Mouse (Mus musculus) hindbrain, embryonic 14.5 days (tissue): ENCODE measurements at regions not wholly inside any gene's neighbourhood (a gene's known extent, or its start where the extent isn't known, plus 50 kb on each side); places are given as distances from the start of the nearest gene placed in this dataset.

Experiments
- ATAC-seq: fragments of 200-750 bp; cut with Nextera tagmentation; 2 replicates; pipeline ENCODE4 v1.8.0; 2017; ENCODE audit warnings: moderate number of reproducible peaks, mild to moderate bottlenecking, moderate TSS enrichment, moderate library complexity; ENCODE audit not compliant: low FRiP score
- DNase-seq: peaks from one replicate; pipeline ENCODE4 v3.0.0-alpha.2; 2015; ENCODE audit warnings: low spot score
- H3K27ac ChIP-seq: fragments of 300-500 bp; sonication (generic); 2 replicates; pipeline ENCODE4 v1.5.1; 2014; ENCODE audit warnings: mild to moderate bottlenecking, moderate library complexity
- H3K27me3 ChIP-seq: fragments of 300-500 bp; sonication (generic); 2 replicates; pipeline ENCODE4 v1.6.1; 2014; ENCODE audit warnings: mild to moderate bottlenecking, low read length, mixed read lengths; ENCODE audit not compliant: control insufficient read depth, insufficient read depth
- H3K36me3 ChIP-seq: fragments of 300-500 bp; sonication (generic); replicated peaks from 2 replicates; pipeline ENCODE4 v1.6.1; 2014; ENCODE audit not compliant: control insufficient read depth, insufficient read depth
- H3K4me1 ChIP-seq: fragments of 300-500 bp; sonication (generic); replicated peaks from 2 replicates; pipeline ENCODE4 v1.6.1; 2014; ENCODE audit warnings: antibody characterized with exemption, low read length, mixed read lengths; ENCODE audit not compliant: control insufficient read depth, insufficient read depth
- H3K4me2 ChIP-seq: fragments of 300-500 bp; sonication (generic); replicated peaks from 2 replicates; pipeline ENCODE4 v1.6.1; 2014; ENCODE audit warnings: mild to moderate bottlenecking, moderate library complexity
- H3K4me3 ChIP-seq: fragments of 300-500 bp; sonication (generic); replicated peaks from 2 replicates; pipeline ENCODE4 v1.5.1; 2014; ENCODE audit warnings: mild to moderate bottlenecking, low read length
- H3K9ac ChIP-seq: fragments of 300-500 bp; sonication (generic); 2 replicates; pipeline ENCODE4 v1.6.1; 2014
- H3K9me3 ChIP-seq: fragments of 300-500 bp; sonication (generic); 2 replicates; pipeline ENCODE4 v1.6.1; 2016; ENCODE audit warnings: low read length; ENCODE audit not compliant: control insufficient read depth
- WGBS: fragments of 180-500 bp; shearing (Covaris S2); extraction: QIAGEN DNeasy Blood & Tissue Kit; methylation state at CpG from one replicate; pipeline ENCODE4 v1.1.7; 2014; 5-methylcytosine and 5-hydroxymethylcytosine counted together

DNA sequence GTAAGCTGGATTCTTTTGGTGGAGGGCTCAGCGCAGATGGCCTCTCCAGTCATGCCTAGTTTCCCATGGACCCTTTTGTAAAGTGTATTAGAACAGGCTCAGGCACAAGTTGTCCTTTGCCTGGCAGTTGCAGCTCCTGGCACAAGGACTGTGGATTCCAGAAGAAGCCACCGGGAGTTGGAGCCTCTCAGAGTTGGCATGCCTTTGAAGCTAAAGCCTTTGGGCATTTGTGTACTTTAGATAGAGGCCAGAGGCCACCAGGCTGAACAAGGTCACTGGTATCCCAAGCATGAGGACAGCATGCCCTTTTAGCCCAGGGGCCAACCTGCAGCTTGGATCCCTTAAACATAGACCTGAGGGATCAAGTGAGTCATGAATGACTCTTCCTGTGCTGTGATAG lies 223.9 kb upstream of the Mpped2 start:
- H3K36me3 ChIP-seq, result no peaks in the 10 kb centered on the region
- no peak overlapping the region for H3K4me3 ChIP-seq
- no peaks in the 10 kb centered on the region for H3K9me3 ChIP-seq
- DNase-seq (no peak), ATAC-seq (no peak)
- H3K4me1 ChIP-seq, result no peaks in the 10 kb centered on the region
- H3K27me3 ChIP-seq, result no peaks in the 10 kb centered on the region
- no peak overlapping the region for H3K9ac ChIP-seq
- 89% methylated on average over 2 of the region's 2 CpGs for WGBS
- H3K27ac ChIP-seq, result no peak overlapping the region
- H3K4me2 ChIP-seq, result no peak overlapping the region

DNA sequence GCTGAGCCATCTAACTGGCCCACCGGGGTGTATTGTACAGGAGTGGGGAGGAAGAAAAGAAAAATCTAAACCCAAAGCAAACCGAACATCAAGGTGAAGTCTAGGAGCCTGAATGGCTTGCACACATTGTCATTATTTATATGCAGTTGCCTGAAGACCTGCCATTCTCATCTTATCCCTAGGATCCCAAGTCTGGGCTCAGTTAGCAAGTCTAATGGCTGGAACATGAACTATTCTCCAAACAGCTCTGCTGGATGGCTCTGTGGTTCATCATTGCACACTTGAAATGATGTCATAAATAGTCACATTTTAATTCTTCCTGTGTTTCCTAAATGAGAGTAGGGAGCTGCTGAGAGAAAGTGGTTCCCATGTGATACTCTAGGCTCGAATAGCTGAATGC lies 219.6 kb upstream of the Mpped2 start:
- 88% methylated on average over 3 of the region's 3 CpGs for WGBS
- Histone ChIP-seq H3K9ac (no peak overlapping the region), H3K4me2 (no peak overlapping the region), H3K4me1 (no peaks in the 10 kb centered on the region), H3K4me3 (no peak overlapping the region), H3K36me3 (no peaks in the 10 kb centered on the region), H3K27ac (no peak overlapping the region), H3K27me3 (no peaks in the 10 kb centered on the region), H3K9me3 (no peaks in the 10 kb centered on the region)
- DNase-seq (no peak), ATAC-seq (no peak)

DNA sequence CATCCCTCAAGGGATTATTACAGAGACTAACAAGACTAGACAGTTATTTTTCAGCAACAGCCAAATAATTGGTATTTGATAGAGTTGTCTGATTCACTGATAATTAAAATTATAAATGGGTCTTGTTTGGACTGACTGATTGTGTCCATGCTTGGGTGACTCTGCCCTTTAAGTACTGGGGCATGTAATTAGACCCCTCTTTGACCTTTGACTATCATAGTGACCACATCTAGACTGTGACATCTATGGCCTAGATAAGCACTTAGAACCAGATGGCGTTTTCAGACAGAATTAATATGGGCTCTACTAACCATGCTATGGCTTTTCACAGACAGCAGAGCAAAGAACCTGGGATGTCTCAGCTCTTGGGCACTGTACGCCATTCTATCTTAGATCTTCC lies 215.1 kb upstream of the Mpped2 start:
- H3K4me3 ChIP-seq, result no peak overlapping the region
- H3K36me3 ChIP-seq, result no peaks in the 10 kb centered on the region
- no peak overlapping the region for H3K9ac ChIP-seq
- no peak overlapping the region for H3K27ac ChIP-seq
- no peaks in the 10 kb centered on the region for H3K9me3 ChIP-seq
- H3K4me1 ChIP-seq, result no peaks in the 10 kb centered on the region
- DNase-seq, result no peak
- no peak overlapping the region for H3K4me2 ChIP-seq
- no peak for ATAC-seq
- 82% methylated on average over 2 of the region's 2 CpGs for WGBS
- H3K27me3 ChIP-seq, result no peaks in the 10 kb centered on the region

DNA sequence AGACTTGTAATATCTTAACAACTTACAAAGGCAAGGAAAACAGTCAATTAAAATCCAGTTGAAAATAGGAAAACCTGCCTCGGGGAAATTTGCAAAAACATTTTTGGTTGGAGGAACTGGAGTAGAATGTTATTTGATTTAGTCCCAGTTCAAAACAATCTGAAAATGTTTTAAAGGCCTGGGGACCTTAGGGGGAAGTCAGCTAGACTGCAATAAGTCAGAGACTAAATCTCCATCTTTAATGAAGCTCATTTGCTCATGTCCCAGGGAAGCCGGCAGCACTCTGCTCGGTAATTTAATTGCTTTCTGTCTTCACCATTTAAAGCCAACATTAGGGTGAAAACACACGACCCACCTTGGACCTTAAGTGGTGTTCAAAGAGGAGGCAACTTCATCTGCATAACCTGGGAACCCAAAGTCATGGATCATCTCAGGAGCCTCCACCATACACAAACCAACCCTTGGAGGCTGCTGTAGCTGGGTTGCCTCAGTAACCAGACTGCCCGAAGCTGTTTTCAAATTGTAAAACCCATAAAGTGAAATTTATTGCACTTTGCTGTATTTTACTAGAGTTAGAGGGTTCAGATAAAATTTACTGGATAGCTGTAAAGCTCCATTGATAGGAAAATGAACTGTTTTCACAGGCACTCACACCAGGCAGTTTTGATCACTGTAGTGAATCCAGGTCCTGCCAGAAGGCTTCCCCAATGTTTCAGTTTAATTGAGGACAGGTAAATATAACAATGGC lies 205.6 kb upstream of the Mpped2 start:
- Histone ChIP-seq H3K36me3 (no peaks in the 10 kb centered on the region), H3K9ac (no peak overlapping the region), H3K4me3 (no peak overlapping the region), H3K27ac (no peak overlapping the region), H3K4me2 (no peak overlapping the region), H3K4me1 (no peaks in the 10 kb centered on the region), H3K9me3 (no peaks in the 10 kb centered on the region), H3K27me3 (no peaks in the 10 kb centered on the region)
- no peak for DNase-seq
- no peak for ATAC-seq
- 69% methylated on average over 5 of the region's 5 CpGs for WGBS

DNA sequence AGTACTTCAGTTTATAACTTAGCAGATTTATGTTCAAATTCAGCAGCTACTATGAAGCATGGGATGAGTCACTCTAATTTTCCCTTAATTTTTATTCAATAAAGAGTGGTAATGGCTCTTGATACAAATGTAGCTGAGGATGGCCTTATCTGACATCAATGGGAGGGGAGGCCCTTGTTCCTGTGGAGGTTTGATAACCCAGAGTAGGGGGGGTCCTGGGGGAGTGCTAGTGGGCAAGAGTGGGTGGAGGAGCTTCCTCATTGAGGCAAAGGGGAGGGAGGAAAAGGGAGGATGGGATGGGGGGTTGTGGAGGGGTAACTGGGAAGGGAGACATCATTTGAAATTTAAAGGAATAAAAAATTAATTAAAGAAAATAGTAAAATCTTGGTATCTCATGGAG lies 194.3 kb upstream of the Mpped2 start:
- Histone ChIP-seq H3K4me3 (no peak overlapping the region), H3K36me3 (no peaks in the 10 kb centered on the region), H3K9me3 (no peaks in the 10 kb centered on the region), H3K4me1 (no peaks in the 10 kb centered on the region; the same call in 1 of the 2 replicates), H3K4me2 (no peak overlapping the region), H3K27me3 (no peaks in the 10 kb centered on the region), H3K27ac (no peak overlapping the region), H3K9ac (no peak overlapping the region)
- ATAC-seq (no peak), DNase-seq (no peak)

DNA sequence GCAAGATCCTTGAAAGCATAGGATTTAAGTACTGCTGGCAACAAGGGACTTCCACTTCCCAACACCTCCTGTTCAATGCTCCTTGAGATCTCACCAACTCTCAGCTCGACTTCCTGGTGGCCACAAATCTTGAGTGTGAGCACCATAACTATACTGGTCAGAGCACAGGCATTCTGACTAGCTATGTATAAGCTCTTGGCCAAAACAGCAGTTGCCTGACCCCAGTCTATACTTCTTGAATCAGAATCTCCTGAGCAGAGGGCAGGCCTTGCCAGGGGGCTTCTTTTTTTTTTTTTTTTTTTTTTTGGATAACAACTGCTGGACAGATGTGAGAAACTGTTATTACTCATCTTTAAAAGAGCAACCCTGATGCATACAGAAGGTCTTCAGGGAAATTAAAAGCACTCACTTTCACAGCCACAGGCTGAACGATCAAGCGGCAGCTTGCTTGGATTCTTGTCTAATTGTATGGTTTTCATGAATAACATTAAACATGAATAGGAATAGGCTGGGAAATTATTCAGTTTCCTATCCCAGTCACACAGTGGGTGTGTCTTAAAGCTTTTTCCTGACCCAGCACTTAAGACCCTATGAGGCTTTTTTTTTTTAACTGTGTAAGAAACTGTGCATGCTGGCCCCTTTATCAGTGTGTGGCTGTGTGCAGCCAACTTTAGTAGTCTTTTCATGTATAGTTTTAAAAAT lies 193.7 kb upstream of the Mpped2 start:
- Histone ChIP-seq H3K36me3 (no peaks in the 10 kb centered on the region), H3K4me2 (no peak overlapping the region), H3K9me3 (no peaks in the 10 kb centered on the region), H3K9ac (no peak overlapping the region), H3K4me3 (no peak overlapping the region), H3K27ac (no peak overlapping the region), H3K4me1 (no peaks in the 10 kb centered on the region; the same call in 1 of the 2 replicates), H3K27me3 (no peaks in the 10 kb centered on the region)
- peak; percentile 57; the same call in 1 of the 2 replicates for ATAC-seq
- DNase-seq, result no peak
- 17% methylated on average over 3 of the region's 3 CpGs for WGBS

DNA sequence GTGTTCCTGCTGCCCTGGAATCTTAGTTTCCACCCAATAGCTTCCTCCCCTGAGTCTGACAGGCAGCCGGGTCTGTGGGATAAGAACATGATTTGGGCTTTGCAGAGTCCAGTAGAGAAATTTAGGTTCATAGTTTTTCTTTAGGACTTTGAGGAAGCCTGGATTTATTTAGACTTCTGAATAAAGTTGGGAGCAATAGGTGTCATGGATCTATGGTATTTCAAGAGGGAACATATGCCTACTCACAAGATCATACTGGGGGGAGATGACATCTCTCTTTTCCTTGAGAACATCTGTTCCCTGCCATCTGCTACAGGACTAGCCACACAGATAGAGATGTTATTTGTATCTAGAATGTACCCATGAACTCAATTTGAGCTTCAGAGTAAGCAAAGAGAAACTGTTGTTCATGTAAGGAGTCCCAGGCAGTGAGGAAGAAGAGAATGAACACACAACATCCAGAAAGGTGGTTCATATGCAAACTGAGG lies 188.1 kb upstream of the Mpped2 start:
- H3K27me3 ChIP-seq, result no peaks in the 10 kb centered on the region
- H3K36me3 ChIP-seq, result no peaks in the 10 kb centered on the region
- no peaks in the 10 kb centered on the region for H3K4me1 ChIP-seq
- H3K4me3 ChIP-seq, result no peak overlapping the region
- DNase-seq (no peak), ATAC-seq (no peak)
- no peak overlapping the region for H3K4me2 ChIP-seq
- 96% methylated on average over 1 of the region's 1 CpGs for WGBS
- H3K9me3 ChIP-seq, result no peaks in the 10 kb centered on the region
- H3K9ac ChIP-seq, result no peak overlapping the region
- H3K27ac ChIP-seq, result no peak overlapping the region

DNA sequence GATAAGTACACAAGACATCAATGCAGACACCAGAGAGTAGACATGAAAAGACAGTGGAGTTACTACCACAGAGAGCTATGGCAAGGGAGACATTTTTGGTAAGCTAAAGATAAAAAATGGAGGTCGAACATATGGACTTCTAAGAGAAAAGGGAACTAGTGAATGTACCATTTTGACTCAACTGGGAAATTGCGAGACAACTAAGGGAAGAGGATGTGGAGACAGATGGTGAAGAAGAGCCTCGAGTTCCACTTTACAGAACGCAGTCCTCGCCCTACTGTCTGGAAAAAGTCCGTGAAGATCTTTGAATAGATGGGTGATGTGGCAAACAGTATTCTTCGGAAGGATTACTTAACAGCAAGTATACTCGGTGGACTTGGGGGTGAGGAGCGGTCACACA lies 181.2 kb upstream of the Mpped2 start:
- H3K27me3 ChIP-seq, result no peaks in the 10 kb centered on the region; the same call in 1 of the 2 replicates
- no peak for ATAC-seq
- peaks cover 7% of the 10 kb centered on the region for H3K4me1 ChIP-seq
- H3K4me3 ChIP-seq, result no peak overlapping the region
- H3K4me2 ChIP-seq, result no peak overlapping the region
- DNase-seq, result no peak
- 86% methylated on average over 9 of the region's 9 CpGs for WGBS
- no peak overlapping the region for H3K9ac ChIP-seq
- no peaks in the 10 kb centered on the region for H3K9me3 ChIP-seq
- peak overlapping the region; percentile 68 for H3K27ac ChIP-seq
- H3K36me3 ChIP-seq, result no peaks in the 10 kb centered on the region

DNA sequence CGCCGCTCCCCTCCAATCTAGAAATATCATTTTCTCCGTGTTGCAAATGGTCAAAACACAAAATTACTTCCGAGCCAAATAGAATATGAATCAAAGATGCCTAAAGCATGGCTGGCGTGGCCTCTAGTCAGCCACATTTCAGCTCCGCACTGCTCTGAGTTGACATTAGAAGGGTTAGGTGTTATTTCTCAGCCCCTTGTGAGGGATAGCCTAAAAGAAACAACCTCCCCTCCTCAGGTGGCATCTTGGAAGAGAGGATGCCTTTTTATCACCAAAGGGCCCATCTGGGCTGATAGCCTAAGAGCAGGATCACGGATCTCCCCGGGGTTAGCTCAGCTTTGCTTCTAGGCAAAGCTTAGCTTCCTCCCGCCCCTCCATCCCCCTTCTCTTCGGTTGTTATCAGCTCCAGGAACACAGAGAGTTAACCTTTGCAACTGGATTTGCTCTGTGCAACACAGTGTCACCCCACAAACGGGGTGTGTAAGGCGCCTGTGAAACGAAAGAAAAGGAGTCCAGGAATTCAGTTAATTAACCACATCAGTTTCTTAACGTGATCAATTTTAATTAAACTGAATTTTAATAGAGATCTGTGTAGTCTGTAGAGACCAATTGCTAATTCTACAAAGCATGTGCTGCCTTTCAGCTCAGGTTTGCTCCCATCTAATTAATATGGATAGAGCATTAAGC lies 180.6 kb upstream of the Mpped2 start:
- peak; percentile 53 for DNase-seq
- H3K27ac ChIP-seq, result peak overlapping the region; percentile 68
- peak overlapping the region; percentile 18; the same call in 1 of the 2 replicates for H3K9ac ChIP-seq
- H3K4me2 ChIP-seq, result peak overlapping the region; percentile 38
- no peaks in the 10 kb centered on the region; the same call in 1 of the 2 replicates for H3K27me3 ChIP-seq
- no peaks in the 10 kb centered on the region for H3K36me3 ChIP-seq
- H3K4me1 ChIP-seq, result peaks cover 7% of the 10 kb centered on the region
- no peaks in the 10 kb centered on the region for H3K9me3 ChIP-seq
- peak overlapping the region; percentile 4; the same call in 1 of the 2 replicates for H3K4me3 ChIP-seq
- WGBS, result 38% methylated on average over 14 of the region's 14 CpGs
- peak; percentile 88 for ATAC-seq
